ENCODE assay signal across 14 mouse cellular contexts in genomic region chr7:99570680-99571079, GRCm38 (mm10). TPM values are rescaled to one million over a fixed set of nuclear protein-coding genes. Genes with fewer than 3 reads are reported as not detected.
DNase-seq lines count a peak whose midpoint lies in the region; ATAC-seq and TF ChIP-seq lines count a peak whose summit lies in the region.
"Had no signal": no experiment of that assay in that cellular context is flagged by ENCODE, and none has a peak within 500 bp of the region (broad histone marks: within the 10 kb centered on the region; RNA-seq: fewer than 3 reads in every experiment).

No protein-coding gene starts in this region.

- no peaks in the 10 kb centered on the region for H3K36me3 ChIP-seq in heart, embryonic 12.5 days
- no peaks in the 10 kb centered on the region for H3K36me3 ChIP-seq in liver, adult 2 months (ENCODE audit: control insufficient read depth, insufficient read depth, low read length)
- H3K36me3 ChIP-seq in embryonic facial prominence, embryonic 14.5 days (ENCODE audit: control insufficient read depth, insufficient read depth, low read length) = no peaks in the 10 kb centered on the region
- peaks cover 18% of the 10 kb centered on the region; the same call in 1 of the 2 replicates for H3K36me3 ChIP-seq in liver, embryonic 13.5 days
- H3K36me3 ChIP-seq: embryonic facial prominence, embryonic 15.5 days; midbrain, embryonic 15.5 days had no signal

- H3K9ac ChIP-seq in heart, embryonic 12.5 days = peak overlapping the region; percentile 53
- H3K9ac ChIP-seq in liver, adult 2 months (ENCODE audit: low read depth, low read length) = peak overlapping the region; percentile 38; the same call in 1 of the 2 replicates
- no peak overlapping the region for H3K9ac ChIP-seq in embryonic facial prominence, embryonic 14.5 days (ENCODE audit: low read depth, low read length)
- H3K9ac ChIP-seq in liver, embryonic 13.5 days = peak overlapping the region; percentile 26; the same call in 1 of the 2 replicates
- H3K9ac ChIP-seq: embryonic facial prominence, embryonic 15.5 days; midbrain, embryonic 15.5 days had no signal

- peak overlapping the region; percentile 11; the same call in 1 of the 2 replicates for H3K4me3 ChIP-seq in heart, embryonic 12.5 days
- H3K4me3 ChIP-seq in liver, adult 2 months (ENCODE audit: insufficient read depth, low read depth, low read length) = peak overlapping the region; percentile 54
- H3K4me3 ChIP-seq in embryonic facial prominence, embryonic 14.5 days (ENCODE audit: low read depth, low read length) = no peak overlapping the region
- H3K4me3 ChIP-seq in liver, embryonic 13.5 days (replicated peaks) = no peak overlapping the region
- H3K4me3 ChIP-seq: embryonic facial prominence, embryonic 15.5 days; midbrain, embryonic 15.5 days had no signal

- no peak for TF ChIP-seq CTCF in liver, adult 2 months (IDR thresholded peaks at IDR 0.05; ENCODE audit: low read depth, low read length)

- H3K27me3 ChIP-seq in heart, embryonic 12.5 days (replicated peaks) = no peaks in the 10 kb centered on the region
- H3K27me3 ChIP-seq in liver, adult 2 months (ENCODE audit: control insufficient read depth, insufficient read depth, low read length) = no peaks in the 10 kb centered on the region
- H3K27me3 ChIP-seq in embryonic facial prominence, embryonic 14.5 days (replicated peaks; ENCODE audit: control insufficient read depth, insufficient read depth, low read length) = no peaks in the 10 kb centered on the region
- H3K27me3 ChIP-seq in liver, embryonic 13.5 days = no peaks in the 10 kb centered on the region
- H3K27me3 ChIP-seq: embryonic facial prominence, embryonic 15.5 days; midbrain, embryonic 15.5 days; Patski had no signal

- H3K4me2 ChIP-seq in heart, embryonic 12.5 days = peak overlapping the region; percentile 53
- 0 out of 2 replicates have a peak overlapping the region, but pooled peaks have one; percentile 5 for H3K4me2 ChIP-seq in embryonic facial prominence, embryonic 14.5 days (ENCODE audit: low read depth, low read length)
- peak overlapping the region; percentile 19; the same call in 1 of the 2 replicates for H3K4me2 ChIP-seq in liver, embryonic 13.5 days
- H3K4me2 ChIP-seq: embryonic facial prominence, embryonic 15.5 days; midbrain, embryonic 15.5 days had no signal

- TF ChIP-seq POLR2A in liver, adult 2 months (IDR thresholded peaks at IDR 0.05; ENCODE audit: extremely low read depth, insufficient read depth, low read length) = no peak

- no peak for DNase-seq in heart, adult 11 months
- DNase-seq in liver, adult 2 months (ENCODE audit: extremely low read depth, low read depth, low spot score) = no peak
- no peak for DNase-seq in liver
- DNase-seq in embryonic facial prominence, embryonic 14.5 days (ENCODE audit: low spot score) = no peak
- DNase-seq in liver, embryonic 13.5 days = no peak
- no peak for DNase-seq in testis, postnatal 10 days (ENCODE audit: low spot score)
- no peak for DNase-seq in right cerebral cortex, postnatal 36 days (ENCODE audit: low spot score in 2 of 2)
- DNase-seq: adrenal gland, postnatal 36 days; cerebellum, adult 2 months; kidney, postnatal 14 days had no signal

- H3K9me3 ChIP-seq in heart, embryonic 12.5 days (replicated peaks) = no peaks in the 10 kb centered on the region
- H3K9me3 ChIP-seq in embryonic facial prominence, embryonic 14.5 days (ENCODE audit: control insufficient read depth, low read length) = no peaks in the 10 kb centered on the region
- H3K9me3 ChIP-seq in liver, embryonic 13.5 days (replicated peaks) = no peaks in the 10 kb centered on the region
- H3K9me3 ChIP-seq: embryonic facial prominence, embryonic 15.5 days; midbrain, embryonic 15.5 days had no signal

- H3K4me1 ChIP-seq in heart, embryonic 12.5 days (replicated peaks) = peaks cover 34% of the 10 kb centered on the region
- no peaks in the 10 kb centered on the region; the same call in 1 of the 2 replicates for H3K4me1 ChIP-seq in liver, adult 2 months (ENCODE audit: control insufficient read depth, insufficient read depth, low read length)
- 0 out of 2 replicates have a peak, but pooled peaks cover 5% of the 10 kb centered on the region for H3K4me1 ChIP-seq in embryonic facial prominence, embryonic 14.5 days (ENCODE audit: control insufficient read depth, insufficient read depth, low read length)
- H3K4me1 ChIP-seq in liver, embryonic 13.5 days (replicated peaks) = peaks cover 12% of the 10 kb centered on the region

- ATAC-seq in heart, embryonic 12.5 days (ENCODE audit: insufficient number of reproducible peaks, low FRiP score) = no peak
- no peak for ATAC-seq in embryonic facial prominence, embryonic 14.5 days (ENCODE audit: low read depth)
- ATAC-seq in liver, embryonic 13.5 days (ENCODE audit: low read depth) = no peak
- ATAC-seq: midbrain, embryonic 15.5 days; Patski had no signal

- H3K79me2 ChIP-seq in liver, adult 2 months (ENCODE audit: control insufficient read depth, insufficient read depth, low read length) = peaks cover 5% of the 10 kb centered on the region; the same call in 1 of the 2 replicates

- WGBS in heart, embryonic 12.5 days = 45% methylated on average over 5 of the region's 5 CpGs
- 65% methylated on average over 5 of the region's 5 CpGs for WGBS in liver, adult 2 months
- 53% methylated on average over 5 of the region's 5 CpGs for WGBS in embryonic facial prominence, embryonic 14.5 days
- WGBS in liver, embryonic 13.5 days (ENCODE audit: insufficient replicate concordance) = 60% methylated on average over 5 of the region's 5 CpGs

- H3K27ac ChIP-seq in heart, embryonic 12.5 days (ENCODE audit: poor library complexity, severe bottlenecking) = peak overlapping the region; percentile 64
- peak overlapping the region; percentile 54 for H3K27ac ChIP-seq in liver, adult 2 months (replicated peaks; ENCODE audit: insufficient read depth, low read depth, low read length)
- no peak overlapping the region for H3K27ac ChIP-seq in embryonic facial prominence, embryonic 14.5 days (replicated peaks; ENCODE audit: low read depth, low read length)
- no peak overlapping the region for H3K27ac ChIP-seq in liver, embryonic 13.5 days
- H3K27ac ChIP-seq: embryonic facial prominence, embryonic 15.5 days; midbrain, embryonic 15.5 days had no signal

RNA-seq across cellular contexts. Expression of gene Arrb1, which starts 35.4 kb away (rescaled TPM):
- polyA plus RNA-seq in heart, embryonic 12.5 days (2016; fragmentation: Nextera tagmentation; extraction: Ambion mirVana) = 13.4 and 14.5 TPM in 2 replicates
- 6.5 and 9.5 TPM in 2 replicates for total RNA-seq in liver, adult 2 months (2014; rRNA removed)
- polyA plus RNA-seq in liver, adult 2 months (2012; rRNA removed) = 5.3 and 6.2 TPM in 2 replicates
- polyA plus RNA-seq in embryonic facial prominence, embryonic 14.5 days (2014; fragmentation: Nextera tagmentation; extraction: Ambion mirVana) = 2.8 and 3.8 TPM in 2 replicates
- polyA plus RNA-seq in liver, embryonic 13.5 days (2015; fragmentation: Nextera tagmentation; extraction: Ambion mirVana) = 96.5 and 121 TPM in 2 replicates

RNA-seq across cellular contexts. Expression of gene Tpbgl, which starts 56.2 kb away (rescaled TPM):
- polyA plus RNA-seq in heart, embryonic 12.5 days (2016; fragmentation: Nextera tagmentation; extraction: Ambion mirVana) = 1.3 and 1.5 TPM in 2 replicates
- total RNA-seq in liver, adult 2 months (2014; rRNA removed) = 1.9 and 2.8 TPM in 2 replicates
- polyA plus RNA-seq in liver, adult 2 months (2012; rRNA removed) = 6.3 and 6.4 TPM in 2 replicates
- polyA plus RNA-seq in embryonic facial prominence, embryonic 14.5 days (2014; fragmentation: Nextera tagmentation; extraction: Ambion mirVana) = 2.0 and 2.5 TPM in 2 replicates
- 0.16 and 0.22 TPM in 2 replicates for polyA plus RNA-seq in liver, embryonic 13.5 days (2015; fragmentation: Nextera tagmentation; extraction: Ambion mirVana)

Comparison
In these comparisons a context has a peak if more than half of its experiments do, and no peak if none do; other contexts are left out.
1. H3K27ac ChIP-seq: peak in heart, embryonic 12.5 days (single experiment) and liver, adult 2 months (single experiment); none in embryonic facial prominence, embryonic 14.5 days (single experiment) and liver, embryonic 13.5 days (single experiment).
2. H3K4me3 ChIP-seq: peak in heart, embryonic 12.5 days (single experiment) and liver, adult 2 months (single experiment); none in embryonic facial prominence, embryonic 14.5 days (single experiment) and liver, embryonic 13.5 days (single experiment).
3. Peak in every context shown above with its lines, with median percentiles within 50 percentile points of each other: H3K4me2 ChIP-seq.